Mouse (Mus musculus): Measurements from ENCODE around the gene Lsm10. TPM values are rescaled to one million over a fixed set of nuclear protein-coding genes. Genes with fewer than 3 reads are reported as not detected.

Lsm10 gene
- total RNA-seq (2021) = 10 to 100 TPM; 14.5 to 16.4 TPM

DNA sequence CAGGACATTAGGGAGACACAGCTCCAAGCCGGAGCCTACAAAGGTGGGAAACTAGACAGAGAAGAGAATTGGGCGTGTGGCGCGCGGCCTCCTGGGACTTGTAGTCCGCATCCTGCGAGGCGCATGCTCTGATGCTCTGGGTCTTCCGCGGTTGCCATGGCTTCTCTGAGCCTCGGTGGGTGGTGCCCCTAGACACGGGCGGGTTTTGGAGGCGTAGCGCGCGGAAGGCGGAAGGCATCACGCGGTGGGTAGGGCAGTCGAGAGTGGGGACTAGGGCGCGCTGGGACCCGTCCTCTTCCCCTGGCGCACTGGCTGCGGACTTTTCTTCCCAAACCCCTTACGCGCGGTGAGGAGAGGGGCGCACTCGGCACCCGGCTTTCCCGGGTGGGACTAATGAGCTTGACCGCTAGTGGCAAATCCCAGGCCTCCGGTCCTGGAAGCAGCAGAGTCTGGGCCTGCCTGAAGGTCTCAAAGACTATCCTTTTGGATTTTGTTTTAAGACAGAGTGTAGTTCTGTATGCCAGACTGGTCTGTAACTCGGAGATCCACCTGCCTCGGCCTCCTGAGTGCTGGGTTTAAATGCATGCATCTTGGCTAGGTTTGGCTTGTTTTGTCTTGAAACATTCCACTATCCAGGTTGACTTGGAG, at the start of gene Lsm10:
TSS of gene Lsm10 (plus strand) at position 160 of the 648 bp plus-strand sequence.
- intact Hi-C loops (cut with DNase I) = loop anchor here (5.0 kb wide), 1 partner anchor 226 kb away; the partner anchor contains the start of gene Adprhl2
- DNase-seq = peak; percentile 90 to 92

DNA sequence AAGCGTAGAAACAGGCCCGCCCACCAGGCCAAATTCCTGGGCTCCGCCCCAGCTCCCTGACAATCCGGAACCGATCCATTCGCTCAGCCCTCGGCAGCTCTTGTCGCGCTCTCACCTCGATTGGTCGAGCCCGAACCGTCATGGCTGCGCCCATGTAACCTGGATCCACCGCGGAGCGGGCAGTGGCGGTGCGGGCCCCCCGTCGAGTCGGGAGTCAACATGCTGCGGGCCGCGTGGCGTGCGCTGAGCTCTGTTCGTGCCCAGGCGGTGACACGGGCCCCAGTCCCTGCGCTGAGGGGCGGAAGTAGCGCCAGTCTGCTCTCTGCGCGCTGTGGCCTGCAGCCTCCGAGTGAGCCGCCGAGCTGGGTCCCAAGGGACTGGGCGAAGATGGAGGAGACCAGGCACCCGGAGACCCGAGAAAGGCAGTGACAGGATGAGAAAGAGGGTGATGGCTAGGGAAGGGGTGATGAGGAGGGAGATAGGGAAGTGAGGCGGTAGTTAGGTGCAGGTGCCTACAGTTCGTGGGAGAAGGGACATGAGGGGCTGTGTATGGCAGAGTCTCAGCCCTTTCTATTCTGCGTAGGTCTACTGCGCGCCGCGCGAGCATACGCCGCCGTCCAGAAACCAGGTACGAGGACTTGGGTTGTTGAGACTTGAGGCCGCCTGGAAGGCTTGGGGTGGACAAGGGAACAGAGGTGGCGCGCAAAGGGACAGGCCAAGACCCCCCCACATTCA, 49.4 kb upstream of the Lsm10 start, which contains the start of gene Mrps15:
TSS of gene Mrps15 (plus strand) at position 75 of the 735 bp plus-strand sequence.
- intact Hi-C loops (cut with DNase I) = no loop called here
- peak; percentile 82 to 83 for DNase-seq

DNA sequence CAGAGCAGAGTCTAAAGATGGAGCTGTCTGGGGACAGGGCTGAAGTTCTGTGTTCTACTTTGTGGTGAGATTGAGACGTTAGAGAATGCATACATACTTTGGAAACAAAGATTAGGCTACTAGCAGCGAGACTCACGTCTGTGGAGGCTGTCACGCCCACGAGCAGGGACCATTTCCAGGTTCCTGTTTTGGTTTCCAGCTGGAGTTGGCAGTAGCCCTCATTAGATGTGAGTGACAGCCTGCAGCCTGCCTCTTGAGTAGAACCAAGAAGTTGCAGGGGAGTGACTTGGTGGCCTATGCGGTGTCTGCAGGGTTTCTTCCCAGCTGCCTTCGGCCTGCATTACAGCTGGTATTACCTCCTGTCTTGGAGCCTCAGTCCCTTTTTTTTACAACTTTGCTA, 44.8 kb upstream of the Lsm10 start:
- peak in 1 of 2 experiments; percentile 15 for DNase-seq

DNA sequence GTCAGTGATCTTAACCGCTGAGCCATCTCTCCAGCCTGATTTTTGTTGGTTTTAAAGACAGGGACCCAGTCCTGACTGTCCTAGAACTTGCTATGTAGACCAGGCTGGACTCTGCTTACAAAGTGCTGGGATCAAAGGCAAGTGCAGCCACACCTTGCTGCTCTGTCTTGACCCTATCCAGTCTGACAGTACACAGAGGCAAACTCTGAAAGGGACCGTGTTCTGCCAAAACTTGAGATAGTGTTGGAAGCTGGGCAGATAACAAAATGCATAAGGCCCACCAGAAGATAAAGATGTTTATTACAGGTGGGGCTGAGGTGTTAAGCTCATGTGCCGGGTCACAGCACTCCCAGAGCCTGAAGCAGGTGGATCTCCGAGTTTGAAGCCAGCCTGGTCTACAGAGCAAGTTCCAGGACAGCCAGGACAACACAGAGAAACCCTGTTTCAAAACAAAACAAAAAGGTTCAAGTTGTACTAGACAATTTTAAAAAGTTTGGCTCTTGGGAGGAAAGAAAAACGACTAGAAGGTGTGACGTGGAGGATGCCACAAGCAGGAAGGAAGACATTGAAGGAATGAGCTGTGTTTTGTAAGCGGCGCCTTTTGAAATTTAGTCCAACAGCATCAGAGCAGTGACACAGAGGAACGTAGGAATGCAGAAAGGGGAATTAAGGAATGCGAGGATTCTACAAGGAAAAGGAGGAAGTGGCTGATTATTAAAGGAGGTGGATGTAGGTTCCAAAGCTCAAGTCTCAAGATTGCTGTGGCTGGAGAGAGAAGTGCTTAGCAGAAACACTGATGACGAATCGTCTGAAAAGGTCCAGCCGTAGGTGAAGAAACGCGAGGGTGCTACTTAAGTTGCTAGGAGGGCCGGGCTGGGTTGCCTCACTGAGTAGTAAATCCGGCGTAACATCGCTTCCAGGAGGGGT, 39.0 kb upstream of the Lsm10 start:
- intact Hi-C loops (cut with DNase I) = no loop called here
- no peak for DNase-seq

More for the DNA sequence above, 44.8 kb upstream of the Lsm10 start:
- intact Hi-C loops (cut with DNase I) = no loop called here

DNA sequence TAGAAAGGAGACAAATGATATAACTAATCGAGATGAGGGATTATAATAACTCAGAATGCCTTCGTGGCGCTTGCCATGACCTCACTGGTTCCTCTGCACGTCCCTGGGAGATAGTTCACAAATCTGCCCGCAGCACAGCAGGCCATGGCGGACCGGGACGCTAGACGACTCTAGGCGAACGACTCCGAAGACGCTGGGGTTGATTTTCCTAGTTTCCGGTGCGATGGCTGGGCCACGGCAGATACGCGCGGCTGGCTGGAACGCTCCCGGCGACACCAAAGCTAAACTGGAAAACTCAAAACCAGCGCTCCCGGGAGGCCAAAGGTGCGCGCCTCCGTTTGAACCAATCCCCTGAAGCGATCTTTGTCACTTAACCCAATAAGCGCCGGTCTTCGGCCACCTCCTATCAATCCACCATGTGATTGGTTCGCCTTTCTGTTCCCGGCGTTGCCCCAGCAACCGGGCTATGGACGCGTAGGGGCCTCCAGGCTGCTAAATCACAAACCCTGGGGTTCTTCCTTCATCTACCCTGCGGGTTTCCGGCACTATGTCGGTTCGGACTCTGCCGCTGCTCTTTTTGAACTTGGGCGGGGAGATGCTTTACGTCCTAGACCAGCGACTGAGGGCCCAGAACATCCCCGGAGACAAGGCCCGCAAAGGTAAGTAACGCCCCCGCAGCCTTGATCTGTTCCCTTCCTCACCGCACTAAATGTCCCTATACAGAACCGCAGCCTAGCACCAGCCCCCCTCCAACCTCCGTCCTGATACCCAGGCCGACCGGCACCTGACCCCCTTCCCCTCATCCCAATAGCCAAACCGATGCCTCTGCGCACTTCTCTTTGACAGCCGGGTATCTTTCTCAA, 38.1 kb upstream of the Lsm10 start, which contains the start of gene Oscp1:
TSS of gene Oscp1 (plus strand) at position 432 of the 863 bp plus-strand sequence.
- intact Hi-C loops (cut with DNase I) = no loop called here

DNA sequence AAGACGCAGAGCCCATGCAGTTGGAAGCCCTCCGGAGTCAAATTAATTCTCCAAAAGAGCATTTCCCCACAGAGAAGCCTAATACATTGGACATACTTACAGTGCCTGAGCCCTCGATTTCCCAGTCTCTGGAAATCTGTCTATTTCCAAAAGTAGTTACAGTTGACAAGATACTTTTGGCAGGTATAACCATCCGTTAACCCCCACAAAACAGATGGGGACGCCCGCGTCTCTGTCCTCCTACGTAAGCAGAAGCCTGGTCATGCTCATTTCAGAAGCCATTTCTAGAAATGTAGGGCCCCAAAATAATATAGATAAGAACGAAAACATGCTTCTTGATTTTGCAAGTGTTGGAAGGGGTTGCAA, 37.4 kb upstream of the Lsm10 start:
- intact Hi-C loops (cut with DNase I) = no loop called here

More for the DNA sequence above, 38.1 kb upstream of the Lsm10 start, which contains the start of gene Oscp1:
- DNase-seq = peak; percentile 81 to 86

DNA sequence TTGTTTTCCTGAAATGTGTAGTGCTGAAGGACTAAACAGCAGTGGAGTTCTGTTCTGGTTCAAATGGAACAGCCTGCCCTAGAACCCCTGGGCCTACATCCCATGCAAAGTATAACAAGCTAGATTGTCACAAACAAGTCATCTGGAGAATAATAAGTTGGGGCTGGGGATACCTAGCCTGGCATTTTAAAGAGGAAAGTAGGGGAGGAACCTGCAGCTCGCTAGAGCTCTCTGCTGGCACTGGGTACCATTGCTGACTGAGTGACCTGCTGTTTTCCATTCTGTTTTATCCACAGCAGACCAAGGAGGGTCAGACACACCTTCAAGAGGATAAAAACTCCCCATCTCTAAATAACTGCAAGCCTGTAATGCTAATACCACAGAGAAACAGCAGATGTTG, 33.6 kb upstream of the Lsm10 start:
- no peak for DNase-seq
- intact Hi-C loops (cut with DNase I) = no loop called here

More for the DNA sequence above, 37.4 kb upstream of the Lsm10 start:
- no peak for DNase-seq

DNA sequence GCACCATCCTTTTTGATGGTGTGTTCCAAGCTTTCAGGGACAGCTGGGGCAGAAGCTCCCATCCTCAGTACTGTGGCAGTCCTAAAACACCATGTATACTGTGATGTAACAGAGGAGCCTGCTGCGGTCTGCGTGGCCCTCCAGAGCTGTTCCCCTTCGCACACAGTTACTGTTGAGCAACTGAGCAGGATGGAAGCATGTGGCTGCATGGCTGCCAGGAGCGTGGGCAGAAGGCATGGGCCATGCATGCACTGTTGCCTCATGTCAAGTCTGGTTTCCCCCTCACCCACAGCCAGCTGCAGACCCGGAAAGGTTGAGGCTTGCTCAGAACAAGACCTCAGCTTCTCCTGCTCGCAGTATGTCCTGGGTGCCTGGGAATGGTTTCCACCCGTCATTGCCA, 31.2 kb upstream of the Lsm10 start:
- DNase-seq = no peak
- intact Hi-C loops (cut with DNase I) = no loop called here

DNA sequence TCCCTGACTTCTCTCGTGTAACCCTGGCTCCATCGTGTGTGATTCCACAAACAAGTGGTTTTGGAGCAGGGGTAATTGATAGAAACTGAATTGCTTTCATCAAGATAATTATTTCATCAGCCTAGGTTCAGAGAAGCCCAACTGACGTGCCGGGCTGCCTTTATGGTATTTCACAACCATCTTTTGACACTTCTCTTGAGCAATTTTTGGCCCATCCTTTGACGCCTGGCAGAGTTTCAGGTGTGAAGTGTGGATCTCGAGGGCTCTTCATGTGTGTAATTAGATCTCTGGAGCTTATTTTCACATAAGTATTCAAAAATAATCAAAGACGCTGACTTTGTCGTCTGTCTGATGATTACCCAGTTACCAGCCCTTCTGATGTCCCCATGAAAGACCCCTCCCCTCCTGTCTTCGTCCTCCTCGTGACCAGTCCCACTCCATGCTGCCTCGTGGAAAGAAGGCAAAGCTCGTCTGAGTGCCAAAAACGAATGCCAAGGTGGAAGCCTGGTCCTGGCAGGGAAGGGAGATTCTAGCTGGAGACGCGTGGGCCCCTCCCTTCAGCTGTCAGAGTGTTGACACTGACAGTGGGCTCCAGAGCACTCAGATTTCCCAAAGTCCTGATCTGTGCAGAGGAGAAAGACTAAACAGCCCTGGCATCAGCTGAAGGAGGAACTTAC, 28.9 kb upstream of the Lsm10 start:
- DNase-seq = peak; percentile 32 to 34
- intact Hi-C loops (cut with DNase I) = no loop called here

DNA sequence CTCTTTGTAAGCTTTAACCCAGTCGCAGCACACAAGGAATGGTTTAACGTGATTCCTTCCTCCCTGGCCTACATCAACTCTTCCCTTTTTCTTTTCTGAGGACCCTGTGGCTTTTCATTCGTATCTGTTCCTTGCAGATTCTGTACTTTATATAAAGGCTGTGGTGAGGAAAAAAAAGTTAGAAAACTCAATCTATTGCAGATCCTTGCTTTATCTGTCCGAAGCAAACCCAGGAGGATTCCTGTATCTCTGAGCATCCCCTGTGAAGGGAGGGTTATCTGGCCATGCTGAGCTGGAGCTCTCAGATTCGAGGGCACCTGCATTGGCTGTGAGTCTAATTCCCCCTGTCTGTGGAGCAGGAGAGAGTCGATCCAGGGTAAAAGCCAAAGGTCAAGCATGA, 27.6 kb upstream of the Lsm10 start:
- no peak for DNase-seq
- intact Hi-C loops (cut with DNase I) = no loop called here

DNA sequence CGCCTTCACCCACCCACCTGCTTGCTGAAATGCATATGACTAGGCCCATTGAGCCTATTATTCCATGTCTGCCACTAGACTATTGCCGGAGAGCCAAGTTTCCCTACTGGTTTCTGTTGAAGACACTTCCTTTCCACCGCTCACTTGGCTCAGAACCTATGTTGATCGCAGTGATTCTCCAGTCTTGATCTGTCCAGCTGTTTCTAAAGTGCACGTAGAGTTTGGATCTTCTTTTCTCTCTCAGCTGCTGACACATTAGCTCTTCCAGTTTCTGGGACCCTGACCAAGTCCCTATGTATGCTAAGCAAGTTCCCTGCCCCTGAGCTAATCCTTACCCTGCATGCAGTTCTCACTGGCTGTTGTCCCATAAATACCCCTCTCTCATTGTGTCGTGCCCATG, 18.6 kb upstream of the Lsm10 start:
- DNase-seq = no peak
- intact Hi-C loops (cut with DNase I) = no loop called here

DNA sequence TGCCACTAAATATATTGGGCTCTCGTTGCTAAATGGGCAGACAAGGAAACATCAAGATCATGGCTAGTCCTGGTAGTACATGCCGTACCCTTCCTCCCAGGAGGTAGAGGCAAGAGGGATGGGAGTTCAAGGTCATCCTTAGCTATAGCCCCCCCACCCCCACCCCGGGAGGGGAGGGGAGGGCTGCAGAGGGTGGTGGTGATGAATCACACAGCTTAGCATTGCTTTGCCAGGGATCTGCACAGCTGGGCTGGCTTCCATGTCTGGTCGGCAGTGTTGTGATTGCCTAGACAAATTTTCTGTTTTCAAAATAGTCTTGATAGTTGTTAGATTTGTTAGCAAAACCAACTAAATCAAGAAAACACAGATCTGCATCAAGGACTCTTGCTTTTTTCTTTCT, 17.2 kb upstream of the Lsm10 start:
- DNase-seq = no peak
- intact Hi-C loops (cut with DNase I) = no loop called here

DNA sequence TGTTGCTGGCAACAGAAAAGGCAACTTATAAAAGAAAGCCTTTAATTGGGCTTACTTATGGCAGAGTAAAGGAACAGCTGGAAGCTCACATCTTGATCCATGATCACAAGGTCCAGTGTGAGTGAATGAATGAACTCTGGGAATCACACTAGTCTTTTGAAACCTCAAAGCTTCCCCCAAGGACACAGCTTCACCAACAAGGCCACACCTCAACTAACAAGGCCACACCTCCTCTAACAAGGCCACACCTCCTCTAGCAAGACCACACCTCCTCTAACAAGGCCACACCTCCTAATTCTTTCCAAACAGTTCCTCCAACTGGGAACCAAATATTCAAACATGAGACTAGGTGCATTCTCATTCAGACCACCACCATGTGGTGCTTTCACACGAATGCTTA, 14.8 kb upstream of the Lsm10 start:
- DNase-seq = no peak
- intact Hi-C loops (cut with DNase I) = no loop called here

DNA sequence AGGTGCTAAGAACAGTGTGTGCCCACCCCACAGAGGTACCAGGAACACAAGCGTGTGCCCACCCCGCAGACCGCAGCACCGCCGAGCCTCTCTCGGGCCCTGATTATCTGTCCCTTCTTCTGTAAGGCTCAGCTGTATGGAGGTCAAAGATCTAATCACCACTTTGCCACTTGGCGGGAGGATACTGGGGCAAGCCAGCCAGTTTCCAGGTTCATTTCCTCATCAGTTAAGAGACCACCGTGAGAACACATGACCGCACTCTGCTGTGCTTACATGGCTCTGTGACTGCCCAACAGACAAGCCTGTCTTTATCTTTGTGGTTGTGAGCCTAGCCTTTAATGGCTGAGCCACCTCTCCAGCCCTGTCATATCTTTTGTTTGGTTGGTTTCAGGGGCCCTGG, 13.4 kb upstream of the Lsm10 start:
- no peak for DNase-seq
- intact Hi-C loops (cut with DNase I) = no loop called here

DNA sequence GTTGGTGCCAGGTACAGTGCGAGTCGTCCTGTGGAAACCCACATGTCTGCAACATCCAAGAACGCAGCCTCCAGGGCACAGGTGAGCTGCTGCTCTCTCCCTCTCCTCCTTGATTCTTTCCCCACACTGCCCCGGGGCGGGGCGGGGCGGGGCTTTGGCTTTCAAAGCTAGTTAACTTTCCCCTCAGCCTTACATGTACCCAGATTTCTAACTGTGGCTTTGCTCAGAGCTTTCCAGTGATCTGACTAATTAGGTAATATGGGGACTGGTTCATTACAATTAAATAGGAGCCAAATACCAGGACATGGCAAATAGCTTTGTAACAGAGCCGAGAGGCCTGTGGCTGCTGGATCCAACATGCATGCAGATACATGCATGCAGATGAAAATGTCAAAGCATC, 12.0 kb upstream of the Lsm10 start:
- intact Hi-C loops (cut with DNase I) = no loop called here
- no peak for DNase-seq

DNA sequence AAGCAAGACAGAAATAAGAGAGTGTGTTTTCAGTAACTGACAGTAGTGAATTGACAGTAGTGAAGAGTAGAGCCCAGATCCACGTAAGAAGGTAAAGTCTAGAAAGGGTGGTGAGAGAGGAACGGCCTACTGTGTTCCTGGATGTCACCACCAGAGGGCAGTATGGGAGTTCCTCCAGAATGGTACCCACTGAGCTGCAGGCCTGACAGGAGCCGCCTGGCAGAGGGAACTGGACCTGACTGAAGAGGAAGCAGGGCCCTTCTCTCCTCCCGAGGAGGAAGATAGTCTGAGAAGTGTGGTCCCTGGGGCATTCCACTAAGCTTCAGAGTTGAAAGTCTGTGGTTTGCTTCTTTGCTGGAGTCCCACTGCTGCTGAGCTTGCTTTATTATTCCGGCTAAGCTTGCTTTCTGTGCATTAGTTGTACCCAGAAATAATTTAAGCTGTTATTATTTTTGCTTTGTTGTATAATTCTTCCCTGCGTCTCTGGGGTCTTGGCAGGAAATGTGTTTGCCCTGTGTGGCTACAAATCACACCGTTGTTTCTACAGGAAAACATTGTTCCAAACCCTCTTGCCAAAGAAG, 10.3 kb upstream of the Lsm10 start:
- intact Hi-C loops (cut with DNase I) = loop anchor here (1.0 to 5.0 kb wide), 3 partner anchors 28 to 176 kb away; partner anchors contain the start of gene Trappc3
- DNase-seq = peak; percentile 81 to 83

DNA sequence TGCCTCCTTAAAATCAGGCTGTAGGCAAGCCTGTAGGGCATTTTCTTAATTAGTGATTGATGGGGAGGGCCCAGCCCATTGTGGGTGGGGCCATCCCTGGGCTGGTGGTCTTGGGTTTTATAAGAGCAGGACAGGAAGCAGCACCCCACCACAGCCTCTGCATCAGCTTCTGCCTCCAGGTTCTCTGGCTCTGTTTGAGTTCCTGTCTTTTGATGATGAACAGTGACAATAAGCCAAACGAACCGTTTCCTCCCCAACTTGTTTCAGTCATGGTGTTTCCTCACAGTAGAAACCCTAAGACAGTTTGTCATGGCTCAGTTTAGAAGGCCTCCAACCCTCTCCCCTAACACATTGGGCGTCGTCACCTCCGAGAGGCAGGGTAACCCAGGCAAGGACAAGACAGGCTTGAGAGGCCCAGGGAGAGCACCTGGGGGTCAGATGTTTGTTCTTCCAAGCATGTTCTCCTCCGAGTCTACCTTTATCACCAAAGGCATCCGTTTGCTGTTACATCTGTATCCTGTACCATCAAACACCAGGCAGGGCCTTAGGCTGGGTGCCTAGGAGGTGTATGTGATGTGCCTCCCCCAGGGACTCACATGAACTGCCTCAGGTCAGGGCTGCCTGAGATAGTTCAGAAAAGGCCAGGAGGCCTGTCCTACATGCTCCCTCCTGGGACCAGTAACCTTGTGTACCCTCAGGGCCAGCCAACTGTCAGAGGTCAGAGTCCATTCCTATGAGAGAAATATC, 6.1 kb upstream of the Lsm10 start:
- DNase-seq = no peak
- intact Hi-C loops (cut with DNase I) = no loop called here

DNA sequence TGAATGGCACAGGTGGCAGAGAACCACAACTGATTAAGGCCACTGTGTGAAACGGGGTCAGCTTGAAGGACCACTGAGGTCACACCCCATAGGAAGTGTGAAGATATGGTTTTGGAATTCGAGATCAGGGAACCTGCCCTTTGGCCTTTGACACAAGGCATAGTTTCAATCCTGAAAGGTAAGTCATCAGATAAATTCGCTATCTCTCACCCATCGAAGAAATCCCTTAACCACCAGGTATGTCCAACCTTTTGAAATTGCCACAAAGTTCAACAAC, 5.6 kb upstream of the Lsm10 start:
- intact Hi-C loops (cut with DNase I) = no loop called here
- no peak for DNase-seq

DNA sequence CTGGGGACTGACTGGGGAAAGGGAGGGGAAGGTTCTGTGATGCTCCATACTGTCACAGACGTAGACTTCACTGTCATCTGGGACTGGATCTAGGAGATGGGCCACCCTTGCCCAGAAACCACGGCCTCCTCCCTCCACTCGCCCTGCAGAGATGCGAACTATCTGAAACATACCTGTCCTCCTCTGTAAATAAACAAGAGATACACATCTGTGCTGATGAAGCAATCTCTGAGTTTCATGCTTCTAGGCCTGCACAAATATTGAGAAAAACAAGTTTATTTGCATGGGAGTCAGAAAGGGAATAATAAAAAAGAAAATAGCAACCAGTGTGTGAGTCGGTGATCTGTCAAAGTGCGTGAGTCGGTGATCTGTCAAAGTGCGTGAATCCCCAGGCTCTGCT, 4.5 kb upstream of the Lsm10 start:
- no peak for DNase-seq
- intact Hi-C loops (cut with DNase I) = no loop called here
